Mouse (Mus musculus) lung, postnatal 0 days (tissue): ENCODE measurements around the gene Bcl6. TPM values are rescaled to one million over a fixed set of nuclear protein-coding genes. Genes with fewer than 3 reads are reported as not detected.

Experiments used
- ATAC-seq: fragments of 200-750 bp; cut with Nextera tagmentation; 2 replicates; pipeline ENCODE4 v1.8.0; 2017; ENCODE audit warnings: moderate library complexity
- DNase-seq: peaks from one replicate; pipeline ENCODE4 v3.0.0-alpha.2; 2016; ENCODE audit warnings: low spot score
- H3K27ac ChIP-seq: fragments of 300-500 bp; sonication (generic); 2 replicates; pipeline ENCODE4 v1.5.1; 2014; ENCODE audit warnings: antibody characterized with exemption, mild to moderate bottlenecking, low read length, mixed read lengths
- H3K27me3 ChIP-seq: fragments of 300-500 bp; sonication (generic); replicated peaks from 2 replicates; pipeline ENCODE4 v1.6.1; 2014; ENCODE audit warnings: low read length, mixed read lengths; ENCODE audit not compliant: insufficient read depth
- H3K36me3 ChIP-seq: fragments of 300-500 bp; sonication (generic); 2 replicates; pipeline ENCODE4 v1.6.1; 2014; ENCODE audit warnings: low read length, mixed read lengths; ENCODE audit not compliant: insufficient read depth
- H3K4me1 ChIP-seq: fragments of 300-500 bp; sonication (generic); 2 replicates; pipeline ENCODE4 v1.6.1; 2014; ENCODE audit warnings: antibody characterized with exemption, low read depth, low read length, mixed read lengths; ENCODE audit not compliant: insufficient read depth
- H3K4me2 ChIP-seq: fragments of 300-500 bp; sonication (generic); replicated peaks from 2 replicates; pipeline ENCODE4 v1.6.1; 2014; ENCODE audit warnings: low read depth, mild to moderate bottlenecking, low read length, moderate library complexity, mixed read lengths
- H3K4me3 ChIP-seq: fragments of 300-500 bp; sonication (generic); 2 replicates; pipeline ENCODE4 v1.5.1; 2014; ENCODE audit warnings: low read depth, low read length
- H3K9ac ChIP-seq: fragments of 300-500 bp; sonication (generic); replicated peaks from 2 replicates; pipeline ENCODE4 v1.6.1; 2014; ENCODE audit warnings: low read depth, mild to moderate bottlenecking
- H3K9me3 ChIP-seq: fragments of 300-500 bp; sonication (generic); 2 replicates; pipeline ENCODE4 v1.6.1; 2016; ENCODE audit warnings: low read length, mixed read lengths
- CTCF ChIP-seq: IDR thresholded peaks from 2 replicates; pipeline ENCODE4 v1.5.1; 2016; ENCODE audit warnings: antibody characterized with exemption, mild to moderate bottlenecking
- EP300 ChIP-seq: IDR thresholded peaks from 2 replicates; pipeline ENCODE4 v1.6.1; 2016; ENCODE audit warnings: antibody characterized with exemption, mild to moderate bottlenecking, control low read depth
- WGBS: fragments of 180-500 bp; shearing (Covaris S2); extraction: QIAGEN DNeasy Blood & Tissue Kit; methylation state at CpG from one replicate; pipeline ENCODE4 v1.1.7; 2014; 5-methylcytosine and 5-hydroxymethylcytosine counted together
- polyA plus RNA-seq: library from polyadenylated mRNA; unstranded; fragments of >200 nt; fragmentation: Nextera tagmentation; extraction: Ambion mirVana; gene quantifications from 2 replicates; pipeline ENCODE4 v1.2.1, GENCODE M21; 2015

The Bcl6 gene
- polyA plus RNA-seq = 2.3 TPM in 2 replicates

DNA sequence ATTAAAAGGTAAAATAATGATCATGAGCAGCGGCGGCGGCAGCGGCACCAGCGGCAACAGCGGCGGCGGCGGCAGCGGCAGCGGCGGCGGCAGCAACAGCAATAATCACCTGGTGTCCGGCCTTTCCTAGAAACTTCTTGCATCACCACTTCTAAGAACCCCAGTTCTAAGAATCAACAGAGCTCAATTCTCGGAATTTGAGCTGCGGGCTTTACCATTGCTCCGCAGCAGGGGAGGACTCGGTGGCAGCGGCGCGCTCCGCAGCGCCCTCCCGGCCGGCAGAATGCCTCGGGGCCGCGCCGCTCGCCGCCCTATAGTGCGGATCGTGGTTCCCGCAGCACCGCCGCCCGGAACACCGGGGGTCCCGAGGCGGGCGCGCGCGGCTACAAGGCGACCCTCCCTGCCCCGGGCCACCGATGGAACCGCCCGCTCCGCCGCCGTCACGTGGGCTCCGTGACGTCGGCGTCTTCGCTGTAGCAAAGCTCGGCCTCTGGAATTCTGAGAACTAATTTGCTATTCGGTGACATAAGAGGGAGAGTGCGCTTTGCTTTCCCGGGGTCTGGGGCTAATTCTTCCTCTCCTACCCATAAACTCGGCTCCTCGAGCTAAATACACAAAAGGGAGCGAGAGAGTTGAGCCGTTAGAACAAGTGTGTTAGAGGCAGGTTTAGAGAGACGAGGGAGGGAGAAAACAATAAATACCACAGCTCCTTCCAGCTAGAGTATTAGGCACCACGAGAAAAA lies at the start of gene Bcl6, which contains the start of gene Gm37419:
Bcl6 (minus strand) TSS at position 387 of the 743 bp plus-strand sequence.
Gm37419 (plus strand) TSS at position 17 of the 743 bp plus-strand sequence.
- peak within 1 kb of the TSS; percentile 100 for H3K27ac ChIP-seq
- peak within 1 kb of the TSS; percentile 88 for H3K4me3 ChIP-seq
- H3K36me3 ChIP-seq = no peaks in the 10 kb centered on the region
- H3K9me3 ChIP-seq = no peaks in the 10 kb centered on the region
- H3K9ac ChIP-seq = peak within 1 kb of the TSS; percentile 100
- WGBS = 0% methylated on average over 65 of the region's 68 CpGs
- 0 out of 2 replicates have a peak, but pooled peaks have one; percentile 7 for TF ChIP-seq CTCF
- TF ChIP-seq EP300 = peak; percentile 82
- H3K4me1 ChIP-seq = peaks cover 19% of the 10 kb centered on the region; the same call in 1 of the 2 replicates
- ATAC-seq (peak; percentile 80), DNase-seq (peak; percentile 97)
- H3K4me2 ChIP-seq = peak within 1 kb of the TSS; percentile 94
- no peaks in the 10 kb centered on the region for H3K27me3 ChIP-seq

DNA sequence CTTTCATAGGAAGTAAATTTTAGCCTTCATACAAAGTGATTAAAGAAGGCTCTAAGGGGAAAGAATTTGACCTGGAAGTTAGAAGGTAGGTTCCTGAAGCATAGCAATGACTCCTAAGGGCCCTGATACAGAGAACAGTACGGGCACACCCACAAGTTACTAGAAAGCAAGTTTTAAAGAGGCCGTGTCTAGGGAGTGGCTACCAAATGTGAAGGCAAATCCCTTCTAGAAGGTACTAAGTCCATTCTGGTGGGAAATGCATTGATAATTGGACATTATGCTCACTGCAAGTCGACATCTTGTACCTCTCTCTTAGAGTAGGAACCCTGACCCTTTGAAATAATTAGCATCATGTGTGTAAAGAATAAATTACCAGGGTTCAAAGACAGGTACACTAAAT lies 47.7 kb upstream of the Bcl6 start:
- H3K9ac ChIP-seq = no peak overlapping the region
- H3K4me1 ChIP-seq = no peaks in the 10 kb centered on the region
- no peak overlapping the region for H3K27ac ChIP-seq
- WGBS = 71% methylated on average over 3 of the region's 3 CpGs
- H3K4me2 ChIP-seq = no peak overlapping the region
- H3K9me3 ChIP-seq = no peaks in the 10 kb centered on the region
- ATAC-seq = no peak
- no peaks in the 10 kb centered on the region for H3K27me3 ChIP-seq
- DNase-seq = no peak
- H3K36me3 ChIP-seq = no peaks in the 10 kb centered on the region
- no peak overlapping the region for H3K4me3 ChIP-seq
- TF ChIP-seq EP300 (no peak), CTCF (no peak)

DNA sequence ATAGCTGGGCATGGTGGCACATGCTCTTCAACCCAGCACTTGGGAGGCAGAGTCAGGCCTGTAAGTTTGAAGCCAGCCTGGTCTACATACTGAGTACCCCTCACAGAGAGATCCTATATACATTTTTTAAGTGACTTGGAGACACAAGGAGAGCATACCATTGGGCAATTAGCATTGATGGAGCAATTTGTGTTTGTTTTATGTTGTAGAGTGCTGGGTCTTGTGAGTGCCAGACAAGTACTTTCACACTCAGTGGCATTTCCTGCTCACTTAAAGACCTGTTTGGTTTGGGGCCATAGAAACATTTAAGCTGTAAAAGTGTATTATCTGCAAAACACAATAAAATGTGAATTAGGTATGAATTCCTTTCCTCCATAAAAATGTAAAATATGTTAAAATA lies 47.1 kb upstream of the Bcl6 start:
- Histone ChIP-seq H3K9ac (no peak overlapping the region), H3K4me3 (no peak overlapping the region), H3K27ac (no peak overlapping the region), H3K27me3 (no peaks in the 10 kb centered on the region), H3K36me3 (no peaks in the 10 kb centered on the region), H3K4me2 (no peak overlapping the region), H3K4me1 (no peaks in the 10 kb centered on the region), H3K9me3 (no peaks in the 10 kb centered on the region)
- peak; percentile 55 for TF ChIP-seq EP300
- TF ChIP-seq CTCF = no peak
- DNase-seq (peak; percentile 56), ATAC-seq (peak; percentile 71)

DNA sequence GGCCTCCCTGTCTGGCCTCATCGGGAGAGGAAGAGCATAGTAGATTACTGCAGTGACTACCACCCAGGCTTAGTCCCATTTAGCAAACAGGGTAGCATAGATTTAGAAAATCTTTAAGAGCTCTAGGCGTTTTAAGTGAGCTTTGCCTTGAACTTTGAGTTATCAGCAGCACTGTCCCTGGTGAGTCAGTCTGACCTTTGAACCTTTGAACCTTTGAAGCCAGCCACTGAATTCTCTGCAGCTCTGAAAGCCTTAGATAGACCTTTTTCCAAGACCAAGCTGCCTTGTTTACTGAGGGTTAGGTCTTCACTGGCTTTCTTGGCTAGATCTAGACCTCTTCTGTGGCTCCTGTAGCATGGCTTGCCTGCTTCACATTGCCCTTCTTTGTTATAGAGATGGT lies 45.8 kb upstream of the Bcl6 start:
- DNase-seq (no peak), ATAC-seq (no peak)
- Histone ChIP-seq H3K27me3 (no peaks in the 10 kb centered on the region), H3K27ac (no peak overlapping the region), H3K9me3 (no peaks in the 10 kb centered on the region), H3K4me3 (no peak overlapping the region), H3K4me2 (no peak overlapping the region), H3K9ac (no peak overlapping the region), H3K36me3 (no peaks in the 10 kb centered on the region), H3K4me1 (no peaks in the 10 kb centered on the region)
- 55% methylated on average over 2 of the region's 2 CpGs for WGBS
- TF ChIP-seq CTCF (no peak), EP300 (no peak)

DNA sequence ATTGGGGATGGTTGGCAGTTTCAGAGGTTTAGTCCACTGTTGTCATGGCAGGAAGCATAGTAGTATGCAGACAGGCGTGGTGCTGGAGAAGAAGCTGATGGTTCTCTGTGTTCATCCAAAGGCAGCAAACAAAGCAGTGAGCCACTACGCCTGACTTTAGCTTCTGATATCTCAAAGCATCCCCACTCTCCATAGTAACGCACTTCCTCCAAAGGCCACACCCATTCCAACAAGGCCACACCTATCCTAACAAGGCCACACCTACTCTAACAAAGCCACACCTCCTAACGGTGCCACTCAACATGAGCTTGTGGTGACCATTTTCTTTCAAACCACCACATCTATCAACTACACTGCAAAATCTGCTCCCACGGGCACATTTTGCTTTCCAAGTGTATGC lies 44.6 kb upstream of the Bcl6 start:
- WGBS = 89% methylated on average over 5 of the region's 5 CpGs
- ATAC-seq = no peak
- no peak for DNase-seq
- no peaks in the 10 kb centered on the region for H3K9me3 ChIP-seq
- H3K4me3 ChIP-seq = no peak overlapping the region
- no peak overlapping the region for H3K4me2 ChIP-seq
- no peaks in the 10 kb centered on the region for H3K36me3 ChIP-seq
- H3K27ac ChIP-seq = no peak overlapping the region
- TF ChIP-seq CTCF = no peak
- no peak for TF ChIP-seq EP300
- no peaks in the 10 kb centered on the region for H3K27me3 ChIP-seq
- H3K4me1 ChIP-seq = no peaks in the 10 kb centered on the region
- no peak overlapping the region for H3K9ac ChIP-seq

DNA sequence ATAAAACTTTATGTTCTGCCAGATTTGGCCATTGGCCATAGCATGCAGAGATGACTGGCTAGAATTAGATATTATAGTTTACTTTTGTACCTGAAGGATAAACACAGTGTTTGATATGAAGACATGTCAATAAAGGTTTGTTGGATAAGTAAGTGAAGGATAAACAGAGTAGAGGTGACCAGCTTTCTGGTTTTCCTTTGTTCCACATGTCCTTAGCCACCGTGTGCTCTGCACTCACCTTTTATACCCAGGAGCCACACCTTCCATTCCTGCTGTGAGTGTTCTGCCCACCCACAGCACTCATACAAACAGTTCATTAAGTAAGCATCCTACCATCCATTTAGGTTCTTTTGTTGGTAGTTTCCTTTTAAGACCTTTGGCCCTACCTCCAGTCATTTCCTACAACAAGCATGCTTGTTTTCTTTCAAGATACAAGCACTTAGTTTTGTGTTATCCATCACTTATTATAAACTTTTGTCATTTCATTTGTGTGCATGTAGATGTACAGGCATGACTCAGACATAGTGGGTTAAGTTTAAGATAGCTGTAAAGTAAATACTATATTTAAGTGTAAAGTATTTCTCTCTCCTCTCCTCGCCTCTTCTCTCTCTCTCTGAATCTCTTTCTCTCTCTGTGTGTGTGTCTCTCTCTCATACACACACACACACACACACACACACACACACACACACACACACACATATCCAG lies 41.5 kb upstream of the Bcl6 start:
- H3K4me3 ChIP-seq = no peak overlapping the region
- H3K4me2 ChIP-seq = no peak overlapping the region
- H3K36me3 ChIP-seq = no peaks in the 10 kb centered on the region
- DNase-seq = peak; percentile 49
- TF ChIP-seq EP300 (no peak), CTCF (no peak)
- 44% methylated on average over 2 of the region's 2 CpGs for WGBS
- no peaks in the 10 kb centered on the region for H3K9me3 ChIP-seq
- no peak overlapping the region for H3K27ac ChIP-seq
- ATAC-seq = peak; percentile 49; the same call in 1 of the 2 replicates
- no peaks in the 10 kb centered on the region for H3K27me3 ChIP-seq
- H3K9ac ChIP-seq = no peak overlapping the region
- no peaks in the 10 kb centered on the region for H3K4me1 ChIP-seq
